Mouse (Mus musculus): ENCODE measurements around the gene Ankle1.
"Not testable (repeated sequence)": the region's sequence is repeated elsewhere in the genome, so short reads cannot be mapped to it uniquely, and the experiment has no call there.

The Ankle1 gene

GRCm38 (mm10) chr8:71407441-71407840, 1.6 kb downstream of the Ankle1 start:
- DNase-seq (ENCODE audit: low spot score) = no peak

- DNase-seq (ENCODE audit: low spot score) = no peak
These were observed 2.4 kb downstream of the Ankle1 start for GRCm38 (mm10) chr8:71408231-71408630.

GRCm38 (mm10) chr8:71411535-71412273, 5.9 kb downstream of the Ankle1 start:
- no peak for DNase-seq (ENCODE audit: low spot score)

GRCm38 (mm10) chr8:71422121-71422520, 16.3 kb downstream of the Ankle1 start:
- DNase-seq (ENCODE audit: low spot score) = no peak

- not testable (repeated sequence) for DNase-seq (ENCODE audit: low spot score)
These were observed 27.1 kb downstream of the Ankle1 start for GRCm38 (mm10) chr8:71432935-71433334.

GRCm38 (mm10) chr8:71437041-71437440, 31.2 kb downstream of the Ankle1 start:
- DNase-seq (ENCODE audit: low spot score) = no peak

GRCm38 (mm10) chr8:71441404-71441803, 35.6 kb downstream of the Ankle1 start:
- DNase-seq (ENCODE audit: low spot score) = peak; percentile 34

- DNase-seq (ENCODE audit: low spot score) = no peak
These were observed 39.3 kb downstream of the Ankle1 start for GRCm38 (mm10) chr8:71445096-71445495.

GRCm38 (mm10) chr8:71451337-71451736, 45.5 kb downstream of the Ankle1 start:
- no peak for DNase-seq (ENCODE audit: low spot score)

GRCm38 (mm10) chr8:71451777-71452176, 46.0 kb downstream of the Ankle1 start:
- no peak for DNase-seq (ENCODE audit: low spot score)

- no peak for DNase-seq (ENCODE audit: low spot score)
These were observed 46.9 kb downstream of the Ankle1 start for GRCm38 (mm10) chr8:71452669-71453068.

- DNase-seq (ENCODE audit: low spot score) = no peak
These were observed 48.9 kb downstream of the Ankle1 start for GRCm38 (mm10) chr8:71454668-71455067.

- DNase-seq (ENCODE audit: low spot score) = no peak
These were observed 51.1 kb downstream of the Ankle1 start for GRCm38 (mm10) chr8:71456906-71457305.

GRCm38 (mm10) chr8:71457659-71458270, 52.0 kb downstream of the Ankle1 start:
- no peak for DNase-seq (ENCODE audit: low spot score)

Data from layer of hippocampus, adult 11-12 months (tissue).